Mouse (Mus musculus): Measurements from ENCODE around the gene Cnnm2.

DNA sequence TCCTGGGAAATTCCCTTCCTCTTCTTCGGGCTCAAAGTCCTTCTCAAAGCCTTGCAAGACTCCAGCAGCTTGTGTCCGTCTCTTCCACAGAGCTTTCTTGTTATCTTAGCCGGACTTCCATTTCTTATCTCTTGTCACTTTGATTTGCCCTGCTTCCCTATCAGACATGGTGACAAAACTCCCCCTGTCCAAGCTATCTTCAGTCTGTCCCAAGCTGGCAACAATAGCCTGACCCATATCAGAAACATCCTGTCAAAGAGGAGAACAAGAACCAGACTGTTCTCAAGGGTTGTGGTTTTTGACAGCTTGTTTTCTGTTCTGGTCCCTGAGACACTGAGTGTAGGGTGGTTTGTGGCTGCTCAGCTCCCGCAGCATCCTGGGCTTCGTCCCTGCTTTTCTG lies 26.2 kb upstream of the Cnnm2 start:
- TF ChIP-seq CTCF (IDR thresholded peaks at IDR 0.05; ENCODE audit: borderline replicate concordance, control insufficient read depth, extremely low read depth, insufficient read depth, low read length, poor library complexity) (no peak), POLR2A (IDR thresholded peaks at IDR 0.05; ENCODE audit: control insufficient read depth, extremely low read depth, insufficient read depth, low read length, poor library complexity) (no peak)
